Mouse (Mus musculus) CD8-positive naive resting alpha-beta T cell, adult 2 months (primary cell): ENCODE results near the gene Col25a1.

ENCODE experiments used
- DNase-seq, 2 experiments: peaks; one replicate each; pipeline ENCODE4 v3.0.0; 2022; ENCODE audit warnings: low read depth in 2 of 2, low spot score in 2 of 2

Gene Col25a1

GRCm38 (mm10) chr3:130309277-130309676, 178.0 kb downstream of the Col25a1 start:
- no peak for DNase-seq

- DNase-seq, result no peak
Observed at GRCm38 (mm10) chr3:130310694-130311305, 179.5 kb downstream of the Col25a1 start.

- no peak for DNase-seq
Observed at GRCm38 (mm10) chr3:130313246-130313645, 181.9 kb downstream of the Col25a1 start.

- no peak for DNase-seq
Observed at GRCm38 (mm10) chr3:130327039-130328015, 196.0 kb downstream of the Col25a1 start.

- no peak for DNase-seq
Observed at GRCm38 (mm10) chr3:130328909-130329308, 197.6 kb downstream of the Col25a1 start.

- no peak for DNase-seq
Observed at GRCm38 (mm10) chr3:130329833-130330555, 198.7 kb downstream of the Col25a1 start.

GRCm38 (mm10) chr3:130330556-130330950, 199.3 kb downstream of the Col25a1 start:
- no peak for DNase-seq

- DNase-seq, result no peak
Observed at GRCm38 (mm10) chr3:130332347-130332913, 201.1 kb downstream of the Col25a1 start.

GRCm38 (mm10) chr3:130337857-130338256, 206.6 kb downstream of the Col25a1 start:
- DNase-seq, result no peak

GRCm38 (mm10) chr3:130338371-130338770, 207.1 kb downstream of the Col25a1 start:
- DNase-seq, result no peak

- no peak for DNase-seq
Observed at GRCm38 (mm10) chr3:130350161-130350560, 218.9 kb downstream of the Col25a1 start.

GRCm38 (mm10) chr3:130354399-130355039, 223.2 kb downstream of the Col25a1 start:
- DNase-seq, result no peak

- no peak for DNase-seq
Observed at GRCm38 (mm10) chr3:130356575-130357173, 225.4 kb downstream of the Col25a1 start.

- no peak for DNase-seq
Observed at GRCm38 (mm10) chr3:130360813-130361212, 229.5 kb downstream of the Col25a1 start.

GRCm38 (mm10) chr3:130361922-130362321, 230.6 kb downstream of the Col25a1 start:
- no peak for DNase-seq

- DNase-seq, result no peak
Observed at GRCm38 (mm10) chr3:130362797-130363367, 231.6 kb downstream of the Col25a1 start.

GRCm38 (mm10) chr3:130366917-130367610, 235.8 kb downstream of the Col25a1 start:
- no peak for DNase-seq

- DNase-seq, result no peak
Observed at GRCm38 (mm10) chr3:130368352-130368751, 237.1 kb downstream of the Col25a1 start.

- no peak for DNase-seq
Observed at GRCm38 (mm10) chr3:130369113-130369512, 237.8 kb downstream of the Col25a1 start.
